Mouse (Mus musculus) lung, adult 2 months (tissue): ENCODE results near the gene Adgrg3.

ENCODE experiments used
- CTCF ChIP-seq: fragments of 200-500 bp; IDR thresholded peaks from 2 replicates; pipeline ENCODE4 v1.5.1; 2011; ENCODE audit warnings: mild to moderate bottlenecking, low read length, control low read depth; ENCODE audit not compliant: insufficient read depth
- POLR2A ChIP-seq: fragments of 200-500 bp; IDR thresholded peaks from 2 replicates; pipeline ENCODE4 v1.6.1; 2011; ENCODE audit warnings: low read depth, mild to moderate bottlenecking, control low read depth, low read length, borderline replicate concordance; ENCODE audit errors: extremely low read depth

GRCm38 (mm10) chr8:95064531-95064930 lies 47.0 kb downstream of the Adgrg3 start:
- TF ChIP-seq CTCF, result no peak
- TF ChIP-seq POLR2A, result no peak
